Mouse (Mus musculus): Measurements from ENCODE around the gene BC028528. TPM values are rescaled to one million over a fixed set of nuclear protein-coding genes. Genes with fewer than 3 reads are reported as not detected.

Gene BC028528
- total and polyA plus RNA-seq, 2 experiments from 2014 or later: 2.6 to 23.3 TPM

DNA sequence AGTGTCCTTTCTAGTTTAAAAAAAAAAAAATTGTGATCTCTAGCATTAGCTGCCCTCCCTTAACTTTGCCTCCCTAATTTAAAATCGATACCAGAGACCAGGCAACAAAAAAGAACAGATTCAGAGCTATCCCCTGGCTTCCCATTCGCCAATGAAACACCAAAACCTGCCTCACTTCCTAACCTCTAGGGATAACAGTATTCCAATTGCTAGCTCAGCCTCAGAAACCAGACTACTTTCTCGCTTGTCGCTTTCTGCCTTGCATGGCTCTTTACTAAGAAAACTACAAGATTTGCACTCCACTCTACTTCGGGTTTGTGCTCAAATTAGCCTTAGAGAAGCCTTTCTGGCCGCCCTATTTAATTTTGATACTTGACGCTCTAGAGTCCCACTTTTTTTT, 35.7 kb downstream of the BC028528 start:
- no peaks in the 10 kb centered on the region for H3K9me3 ChIP-seq (ENCODE audit: low read length)
- ATAC-seq (peak; percentile 11; the same call in 1 of the 2 replicates), DNase-seq (ENCODE audit: low spot score) (peak; percentile 38)
- no peaks in the 10 kb centered on the region for H3K27me3 ChIP-seq (ENCODE audit: insufficient read depth, low read length)
- peak overlapping the region; percentile 86 for H3K4me3 ChIP-seq (ENCODE audit: low read length)
- TF ChIP-seq CTCF (IDR thresholded peaks at IDR 0.05; ENCODE audit: low read depth): no peak
- H3K36me3 ChIP-seq (ENCODE audit: insufficient read depth, low read length): peaks cover 17% of the 10 kb centered on the region; the same call in 1 of the 2 replicates
- peak overlapping the region; percentile 72 for H3K9ac ChIP-seq (replicated peaks; ENCODE audit: low read length)
- peak overlapping the region; percentile 82 for H3K4me2 ChIP-seq (ENCODE audit: low read depth, low read length)
- 22% methylated on average over 7 of the region's 7 CpGs for WGBS
- H3K4me1 ChIP-seq (ENCODE audit: insufficient read depth, low read length): peaks cover 4% of the 10 kb centered on the region; the same call in 1 of the 2 replicates
- peak overlapping the region; percentile 76; the same call in 1 of the 2 replicates for H3K27ac ChIP-seq

- under 1% methylated on average over 56 of the region's 56 CpGs for WGBS
These were observed 36.2 kb downstream of the BC028528 start, which contains the start of gene Prpf3 for GRCm38 (mm10) chr3:95855502-95856089. TSS of gene Prpf3 (minus strand) at chr3:95855885.

GRCm38 (mm10) chr3:95851317-95851716, 40.5 kb downstream of the BC028528 start:
- 96% methylated on average over 8 of the region's 8 CpGs for WGBS
- peaks cover 61% of the 10 kb centered on the region for H3K36me3 ChIP-seq (ENCODE audit: insufficient read depth, low read length)

More at GRCm38 (mm10) chr3:95855502-95856089, 36.2 kb downstream of the BC028528 start, which contains the start of gene Prpf3:
- DNase-seq (ENCODE audit: low spot score) (peak; percentile 96), ATAC-seq (peak; percentile 99)
- peak within 1 kb of the TSS; percentile 72 for H3K9ac ChIP-seq (replicated peaks; ENCODE audit: low read length)
- H3K9me3 ChIP-seq (ENCODE audit: low read length): no peaks in the 10 kb centered on the region
- TF ChIP-seq CTCF (IDR thresholded peaks at IDR 0.05; ENCODE audit: low read depth): no peak; the same call in 1 of the 2 replicates
- H3K4me1 ChIP-seq (ENCODE audit: insufficient read depth, low read length): peaks cover 4% of the 10 kb centered on the region; the same call in 1 of the 2 replicates
- H3K27ac ChIP-seq: peak within 1 kb of the TSS; percentile 76; the same call in 1 of the 2 replicates
- peak within 1 kb of the TSS; percentile 82 for H3K4me2 ChIP-seq (ENCODE audit: low read depth, low read length)
- no peaks in the 10 kb centered on the region for H3K27me3 ChIP-seq (ENCODE audit: insufficient read depth, low read length)
- H3K4me3 ChIP-seq (ENCODE audit: low read length): peak within 1 kb of the TSS; percentile 86
- H3K36me3 ChIP-seq (ENCODE audit: insufficient read depth, low read length): peaks cover 22% of the 10 kb centered on the region

GRCm38 (mm10) chr3:95850611-95851010, 41.2 kb downstream of the BC028528 start:
- H3K9ac ChIP-seq (replicated peaks; ENCODE audit: low read length): no peak overlapping the region
- WGBS: 85% methylated on average over 4 of the region's 4 CpGs
- no peak overlapping the region for H3K27ac ChIP-seq
- no peak overlapping the region for H3K4me3 ChIP-seq (ENCODE audit: low read length)
- peaks cover 67% of the 10 kb centered on the region for H3K36me3 ChIP-seq (ENCODE audit: insufficient read depth, low read length)
- peaks cover 4% of the 10 kb centered on the region; the same call in 1 of the 2 replicates for H3K4me1 ChIP-seq (ENCODE audit: insufficient read depth, low read length)
- DNase-seq (ENCODE audit: low spot score) (no peak), ATAC-seq (no peak)
- no peaks in the 10 kb centered on the region for H3K27me3 ChIP-seq (ENCODE audit: insufficient read depth, low read length)
- no peak overlapping the region for H3K4me2 ChIP-seq (ENCODE audit: low read depth, low read length)
- no peak for TF ChIP-seq CTCF (IDR thresholded peaks at IDR 0.05; ENCODE audit: low read depth)
- H3K9me3 ChIP-seq (ENCODE audit: low read length): no peaks in the 10 kb centered on the region

More at GRCm38 (mm10) chr3:95851317-95851716, 40.5 kb downstream of the BC028528 start:
- Histone ChIP-seq H3K4me3 (ENCODE audit: low read length) (no peak overlapping the region), H3K27ac (no peak overlapping the region), H3K9ac (replicated peaks; ENCODE audit: low read length) (no peak overlapping the region), H3K4me2 (ENCODE audit: low read depth, low read length) (no peak overlapping the region), H3K9me3 (ENCODE audit: low read length) (no peaks in the 10 kb centered on the region), H3K27me3 (ENCODE audit: insufficient read depth, low read length) (no peaks in the 10 kb centered on the region), H3K4me1 (ENCODE audit: insufficient read depth, low read length) (peaks cover 4% of the 10 kb centered on the region; the same call in 1 of the 2 replicates)
- no peak for TF ChIP-seq CTCF (IDR thresholded peaks at IDR 0.05; ENCODE audit: low read depth)
- ATAC-seq (no peak), DNase-seq (ENCODE audit: low spot score) (no peak)

GRCm38 (mm10) chr3:95842503-95843214, 49.1 kb downstream of the BC028528 start:
- 0 out of 2 replicates have a peak, but pooled peaks have one; percentile 16 for TF ChIP-seq CTCF (IDR thresholded peaks at IDR 0.05; ENCODE audit: low read depth)
- no peak overlapping the region for H3K9ac ChIP-seq (replicated peaks; ENCODE audit: low read length)
- H3K36me3 ChIP-seq (ENCODE audit: insufficient read depth, low read length): peaks cover 51% of the 10 kb centered on the region
- no peaks in the 10 kb centered on the region for H3K27me3 ChIP-seq (ENCODE audit: insufficient read depth, low read length)
- WGBS: 92% methylated on average over 3 of the region's 3 CpGs
- DNase-seq (ENCODE audit: low spot score): no peak
- ATAC-seq: no peak
- no peak overlapping the region for H3K4me3 ChIP-seq (ENCODE audit: low read length)
- no peak overlapping the region for H3K27ac ChIP-seq
- H3K9me3 ChIP-seq (ENCODE audit: low read length): no peaks in the 10 kb centered on the region
- no peaks in the 10 kb centered on the region for H3K4me1 ChIP-seq (ENCODE audit: insufficient read depth, low read length)
- no peak overlapping the region for H3K4me2 ChIP-seq (ENCODE audit: low read depth, low read length)

DNA sequence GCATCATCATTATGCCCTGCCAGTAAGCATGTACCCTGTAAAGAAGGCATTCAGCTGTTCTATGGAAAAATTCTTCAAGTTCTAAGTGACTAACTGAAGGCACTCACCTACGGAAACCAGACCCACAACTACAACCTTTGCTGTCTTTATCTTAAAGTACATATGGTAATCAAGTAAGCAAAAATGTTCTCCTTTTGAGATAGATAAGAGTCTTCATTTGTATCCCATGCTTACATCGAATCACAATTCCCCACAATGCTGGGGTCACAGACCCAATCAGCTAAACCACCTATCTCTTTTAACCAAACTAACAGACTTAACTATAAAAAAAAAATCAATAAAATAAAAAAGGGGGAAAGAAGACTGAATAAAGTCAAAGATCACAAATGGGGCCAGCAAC, 52.6 kb downstream of the BC028528 start:
- Histone ChIP-seq H3K4me2 (ENCODE audit: low read depth, low read length) (no peak overlapping the region), H3K9ac (replicated peaks; ENCODE audit: low read length) (no peak overlapping the region), H3K27ac (no peak overlapping the region), H3K4me1 (ENCODE audit: insufficient read depth, low read length) (no peaks in the 10 kb centered on the region), H3K27me3 (ENCODE audit: insufficient read depth, low read length) (no peaks in the 10 kb centered on the region), H3K36me3 (ENCODE audit: insufficient read depth, low read length) (peaks cover 39% of the 10 kb centered on the region), H3K9me3 (ENCODE audit: low read length) (no peaks in the 10 kb centered on the region), H3K4me3 (ENCODE audit: low read length) (no peak overlapping the region)
- TF ChIP-seq CTCF (IDR thresholded peaks at IDR 0.05; ENCODE audit: low read depth): no peak
- DNase-seq (ENCODE audit: low spot score) (no peak), ATAC-seq (no peak)
- WGBS: 97% methylated on average over 2 of the region's 2 CpGs

Other genes with a start within 250 kb of the BC028528 start
- gene Mcl1, start 233.2 kb downstream of the BC028528 start, total RNA-seq (2014; rRNA removed): 110 and 126 TPM in 2 replicates
- gene Mcl1, start 233.2 kb downstream of the BC028528 start, polyA plus RNA-seq (2015; fragmentation: Nextera tagmentation; extraction: Ambion mirVana): 38.8 and 41.5 TPM in 2 replicates
- gene Adamtsl4, start 204.1 kb downstream of the BC028528 start, total RNA-seq (2014; rRNA removed): 1.0 and 1.6 TPM in 2 replicates
- 1.4 and 2.1 TPM in 2 replicates for gene Adamtsl4, start 204.1 kb downstream of the BC028528 start, polyA plus RNA-seq (2015; fragmentation: Nextera tagmentation; extraction: Ambion mirVana)
- gene Ecm1, start 152.4 kb downstream of the BC028528 start, total RNA-seq (2014; rRNA removed): 11.4 and 14.3 TPM in 2 replicates
- gene Ecm1, start 152.4 kb downstream of the BC028528 start, polyA plus RNA-seq (2015; fragmentation: Nextera tagmentation; extraction: Ambion mirVana): 8.9 and 11.4 TPM in 2 replicates
- 32.8 and 40.3 TPM in 2 replicates for gene Tars2, start 131.8 kb downstream of the BC028528 start, total RNA-seq (2014; rRNA removed)
- gene Tars2, start 131.8 kb downstream of the BC028528 start, polyA plus RNA-seq (2015; fragmentation: Nextera tagmentation; extraction: Ambion mirVana): 39.5 and 40.9 TPM in 2 replicates
- gene Rprd2, start 73.1 kb downstream of the BC028528 start, total RNA-seq (2014; rRNA removed): 22.7 and 24.3 TPM in 2 replicates
- gene Rprd2, start 73.1 kb downstream of the BC028528 start, polyA plus RNA-seq (2015; fragmentation: Nextera tagmentation; extraction: Ambion mirVana): 20.3 and 21.2 TPM in 2 replicates
- 2.6 and 7.7 TPM in 2 replicates for gene Prpf3, start 36.1 kb downstream of the BC028528 start, total RNA-seq (2014; rRNA removed)
- gene Prpf3, start 36.1 kb downstream of the BC028528 start, polyA plus RNA-seq (2015; fragmentation: Nextera tagmentation; extraction: Ambion mirVana): 22.6 and 23.0 TPM in 2 replicates
- gene Mrps21, start 20.5 kb downstream of the BC028528 start, total RNA-seq (2014; rRNA removed): 128 and 145 TPM in 2 replicates
- gene Mrps21, start 20.5 kb downstream of the BC028528 start, polyA plus RNA-seq (2015; fragmentation: Nextera tagmentation; extraction: Ambion mirVana): 271 and 273 TPM in 2 replicates
- gene Ciart, start 9.8 kb downstream of the BC028528 start, total RNA-seq (2014; rRNA removed): 2.5 and 4.3 TPM in 2 replicates
- gene Ciart, start 9.8 kb downstream of the BC028528 start, polyA plus RNA-seq (2015; fragmentation: Nextera tagmentation; extraction: Ambion mirVana): 7.5 and 11.4 TPM in 2 replicates
- 75.9 and 99.4 TPM in 2 replicates for gene Aph1a, start 2.0 kb upstream of the BC028528 start, total RNA-seq (2014; rRNA removed)
- 41.1 and 42.2 TPM in 2 replicates for gene Aph1a, start 2.0 kb upstream of the BC028528 start, polyA plus RNA-seq (2015; fragmentation: Nextera tagmentation; extraction: Ambion mirVana)
- 7.5 and 9.4 TPM in 2 replicates for gene Car14, start 12.7 kb upstream of the BC028528 start, total RNA-seq (2014; rRNA removed)
- gene Car14, start 12.7 kb upstream of the BC028528 start, polyA plus RNA-seq (2015; fragmentation: Nextera tagmentation; extraction: Ambion mirVana): 16.7 and 17.8 TPM in 2 replicates
- 26.2 and 27.5 TPM in 2 replicates for gene Anp32e, start 37.2 kb upstream of the BC028528 start, total RNA-seq (2014; rRNA removed)
- gene Anp32e, start 37.2 kb upstream of the BC028528 start, polyA plus RNA-seq (2015; fragmentation: Nextera tagmentation; extraction: Ambion mirVana): 127 and 128 TPM in 2 replicates
- 45.5 and 57.8 TPM in 2 replicates for gene Plekho1, start 104.0 kb upstream of the BC028528 start, total RNA-seq (2014; rRNA removed)
- 37.9 and 39.0 TPM in 2 replicates for gene Plekho1, start 104.0 kb upstream of the BC028528 start, polyA plus RNA-seq (2015; fragmentation: Nextera tagmentation; extraction: Ambion mirVana)
- 22.1 and 24.9 TPM in 2 replicates for gene Vps45, start 166.5 kb upstream of the BC028528 start, total RNA-seq (2014; rRNA removed)
- gene Vps45, start 166.5 kb upstream of the BC028528 start, polyA plus RNA-seq (2015; fragmentation: Nextera tagmentation; extraction: Ambion mirVana): 59.3 and 61.8 TPM in 2 replicates
- 10.1 and 23.6 TPM in 2 replicates for gene Otud7b, start 212.5 kb upstream of the BC028528 start, total RNA-seq (2014; rRNA removed)
- 9.0 and 11.7 TPM in 2 replicates for gene Otud7b, start 212.5 kb upstream of the BC028528 start, polyA plus RNA-seq (2015; fragmentation: Nextera tagmentation; extraction: Ambion mirVana)